Mouse (Mus musculus) heart, embryonic 13.5 days (tissue): Measurements from ENCODE around the gene 1700001P01Rik. TPM values are rescaled to one million over a fixed set of nuclear protein-coding genes. Genes with fewer than 3 reads are reported as not detected.

Experiments used
- ATAC-seq: fragments of 200-750 bp; cut with Nextera tagmentation; 2 replicates; pipeline ENCODE4 v1.8.0; 2017; ENCODE audit warnings: moderate TSS enrichment; ENCODE audit not compliant: insufficient number of reproducible peaks, low FRiP score, low TSS enrichment; ENCODE audit errors: extremely low read depth
- H3K27ac ChIP-seq: fragments of 300-500 bp; sonication (generic); replicated peaks from 2 replicates; pipeline ENCODE4 v1.5.1; 2015; ENCODE audit warnings: moderate library complexity, mild to moderate bottlenecking, inconsistent platforms
- H3K27me3 ChIP-seq: fragments of 300-500 bp; sonication (generic); replicated peaks from 2 replicates; pipeline ENCODE4 v1.6.1; 2015; ENCODE audit warnings: mild to moderate bottlenecking, inconsistent platforms
- H3K36me3 ChIP-seq: fragments of 300-500 bp; sonication (generic); 2 replicates; pipeline ENCODE4 v1.6.1; 2015; ENCODE audit warnings: mild to moderate bottlenecking, inconsistent platforms
- H3K4me1 ChIP-seq: fragments of 300-500 bp; sonication (generic); 2 replicates; pipeline ENCODE4 v1.6.1; 2015; ENCODE audit warnings: inconsistent platforms
- H3K4me2 ChIP-seq: fragments of 300-500 bp; sonication (generic); 2 replicates; pipeline ENCODE4 v1.6.1; 2015; ENCODE audit warnings: inconsistent platforms, mild to moderate bottlenecking, moderate library complexity
- H3K4me3 ChIP-seq: fragments of 300-500 bp; sonication (generic); 2 replicates; pipeline ENCODE4 v1.5.1; 2015; ENCODE audit warnings: moderate library complexity, mild to moderate bottlenecking, inconsistent platforms
- H3K9ac ChIP-seq: fragments of 300-500 bp; sonication (generic); 2 replicates; pipeline ENCODE4 v1.6.1; 2015; ENCODE audit warnings: inconsistent platforms, mild to moderate bottlenecking, moderate library complexity
- H3K9me3 ChIP-seq: fragments of 300-500 bp; sonication (generic); 2 replicates; pipeline ENCODE4 v1.6.1; 2016; ENCODE audit warnings: inconsistent platforms
- WGBS: fragments of 180-500 bp; shearing (Covaris S2); methylation state at CpG from one replicate; pipeline ENCODE4 v1.1.7; 2015; ENCODE audit warnings: mixed read lengths; 5-methylcytosine and 5-hydroxymethylcytosine counted together
- polyA plus RNA-seq: library from polyadenylated mRNA; unstranded; fragments of >200 nt; fragmentation: Nextera tagmentation; extraction: Ambion mirVana; gene quantifications from 2 replicates; pipeline ENCODE4 v1.2.1, GENCODE M21; 2015

1700001P01Rik gene
- polyA plus RNA-seq, 1 experiment from 2014 or later, result not detected

- Histone ChIP-seq H3K27me3 (no peaks in the 10 kb centered on the region), H3K4me1 (peaks cover 89% of the 10 kb centered on the region), H3K4me2 (peak overlapping the region; percentile 22; the same call in 1 of the 2 replicates), H3K9me3 (no peaks in the 10 kb centered on the region), H3K9ac (no peak overlapping the region), H3K4me3 (no peak overlapping the region), H3K36me3 (peaks cover 65% of the 10 kb centered on the region), H3K27ac (peak overlapping the region; percentile 44)
- WGBS, result 26% methylated on average over 5 of the region's 5 CpGs
- ATAC-seq, result no peak
These were observed 41.7 kb upstream of the 1700001P01Rik start for GRCm38 (mm10) chr11:97817379-97817778.

GRCm38 (mm10) chr11:97816916-97817315, 41.2 kb upstream of the 1700001P01Rik start:
- peak overlapping the region; percentile 56; the same call in 1 of the 2 replicates for H3K9ac ChIP-seq
- peaks cover 94% of the 10 kb centered on the region for H3K4me1 ChIP-seq
- H3K27me3 ChIP-seq, result no peaks in the 10 kb centered on the region
- H3K27ac ChIP-seq, result peak overlapping the region; percentile 44
- 39% methylated on average over 9 of the region's 9 CpGs for WGBS
- no peaks in the 10 kb centered on the region for H3K9me3 ChIP-seq
- no peak overlapping the region for H3K4me3 ChIP-seq
- H3K4me2 ChIP-seq, result peak overlapping the region; percentile 22; the same call in 1 of the 2 replicates
- H3K36me3 ChIP-seq, result peaks cover 66% of the 10 kb centered on the region
- no peak for ATAC-seq

GRCm38 (mm10) chr11:97816176-97816575, 40.5 kb upstream of the 1700001P01Rik start:
- H3K4me1 ChIP-seq, result peaks cover 94% of the 10 kb centered on the region
- 75% methylated on average over 5 of the region's 5 CpGs for WGBS
- no peaks in the 10 kb centered on the region for H3K27me3 ChIP-seq
- H3K4me3 ChIP-seq, result no peak overlapping the region
- H3K9me3 ChIP-seq, result no peaks in the 10 kb centered on the region
- no peak overlapping the region for H3K4me2 ChIP-seq
- peaks cover 66% of the 10 kb centered on the region for H3K36me3 ChIP-seq
- ATAC-seq, result no peak
- H3K9ac ChIP-seq, result no peak overlapping the region
- no peak overlapping the region for H3K27ac ChIP-seq

- 72% methylated on average over 11 of the region's 11 CpGs for WGBS
- no peak overlapping the region for H3K27ac ChIP-seq
These were observed 40.0 kb upstream of the 1700001P01Rik start for GRCm38 (mm10) chr11:97815736-97816135.

GRCm38 (mm10) chr11:97813746-97814515, 38.2 kb upstream of the 1700001P01Rik start:
- Histone ChIP-seq H3K4me3 (no peak overlapping the region), H3K9ac (no peak overlapping the region), H3K9me3 (no peaks in the 10 kb centered on the region), H3K36me3 (peaks cover 66% of the 10 kb centered on the region), H3K27me3 (no peaks in the 10 kb centered on the region), H3K27ac (no peak overlapping the region), H3K4me1 (peaks cover 94% of the 10 kb centered on the region), H3K4me2 (no peak overlapping the region)
- 76% methylated on average over 17 of the region's 17 CpGs for WGBS
- ATAC-seq, result no peak

More at GRCm38 (mm10) chr11:97815736-97816135, 40.0 kb upstream of the 1700001P01Rik start:
- Histone ChIP-seq H3K27me3 (no peaks in the 10 kb centered on the region), H3K4me1 (peaks cover 94% of the 10 kb centered on the region), H3K9me3 (no peaks in the 10 kb centered on the region), H3K4me3 (no peak overlapping the region), H3K4me2 (no peak overlapping the region), H3K36me3 (peaks cover 66% of the 10 kb centered on the region), H3K9ac (peak overlapping the region; percentile 52)
- ATAC-seq, result no peak

GRCm38 (mm10) chr11:97813085-97813484, 37.4 kb upstream of the 1700001P01Rik start:
- 48% methylated on average over 7 of the region's 7 CpGs for WGBS
- Histone ChIP-seq H3K27ac (no peak overlapping the region), H3K4me1 (peaks cover 94% of the 10 kb centered on the region), H3K27me3 (no peaks in the 10 kb centered on the region), H3K9ac (peak overlapping the region; percentile 2), H3K4me2 (no peak overlapping the region), H3K4me3 (no peak overlapping the region), H3K36me3 (peaks cover 72% of the 10 kb centered on the region), H3K9me3 (no peaks in the 10 kb centered on the region)
- no peak for ATAC-seq

GRCm38 (mm10) chr11:97812491-97812921, 36.8 kb upstream of the 1700001P01Rik start:
- WGBS, result 47% methylated on average over 3 of the region's 3 CpGs
- Histone ChIP-seq H3K9me3 (no peaks in the 10 kb centered on the region), H3K4me1 (peaks cover 94% of the 10 kb centered on the region), H3K4me3 (no peak overlapping the region), H3K27ac (no peak overlapping the region), H3K4me2 (no peak overlapping the region), H3K9ac (peak overlapping the region; percentile 2; the same call in 1 of the 2 replicates), H3K27me3 (no peaks in the 10 kb centered on the region), H3K36me3 (peaks cover 71% of the 10 kb centered on the region)
- no peak for ATAC-seq

GRCm38 (mm10) chr11:97811569-97812362, 36.0 kb upstream of the 1700001P01Rik start:
- no peak overlapping the region for H3K4me2 ChIP-seq
- no peaks in the 10 kb centered on the region for H3K27me3 ChIP-seq
- H3K4me1 ChIP-seq, result peaks cover 94% of the 10 kb centered on the region
- no peaks in the 10 kb centered on the region for H3K9me3 ChIP-seq
- WGBS, result 46% methylated on average over 12 of the region's 13 CpGs
- H3K4me3 ChIP-seq, result no peak overlapping the region
- H3K36me3 ChIP-seq, result peaks cover 74% of the 10 kb centered on the region
- ATAC-seq, result no peak
- H3K27ac ChIP-seq, result no peak overlapping the region
- peak overlapping the region; percentile 2; the same call in 1 of the 2 replicates for H3K9ac ChIP-seq

GRCm38 (mm10) chr11:97810970-97811369, 35.3 kb upstream of the 1700001P01Rik start:
- Histone ChIP-seq H3K4me3 (no peak overlapping the region), H3K9me3 (no peaks in the 10 kb centered on the region), H3K36me3 (peaks cover 67% of the 10 kb centered on the region), H3K27ac (no peak overlapping the region), H3K27me3 (no peaks in the 10 kb centered on the region), H3K9ac (no peak overlapping the region), H3K4me1 (peaks cover 94% of the 10 kb centered on the region), H3K4me2 (no peak overlapping the region)
- 53% methylated on average over 3 of the region's 3 CpGs for whole genome bisulfite sequencing
- ATAC-seq, result no peak

- ATAC-seq, result no peak
- Histone ChIP-seq H3K9me3 (no peaks in the 10 kb centered on the region), H3K4me3 (no peak overlapping the region), H3K36me3 (peaks cover 61% of the 10 kb centered on the region), H3K27ac (no peak overlapping the region), H3K9ac (0 out of 2 replicates have a peak overlapping the region, but pooled peaks have one; percentile 24), H3K27me3 (no peaks in the 10 kb centered on the region), H3K4me1 (peaks cover 94% of the 10 kb centered on the region), H3K4me2 (no peak overlapping the region)
- WGBS, result 61% methylated on average over 7 of the region's 7 CpGs
These were observed 34.6 kb upstream of the 1700001P01Rik start for GRCm38 (mm10) chr11:97810356-97810755.
